Mouse (Mus musculus) cerebellum, adult 2 months (tissue): ENCODE data around the gene Plppr1.

Source experiments
- CTCF ChIP-seq: fragments of 200-500 bp; IDR thresholded peaks from 2 replicates; pipeline ENCODE4 v1.5.1; 2011; ENCODE audit warnings: low read depth, mild to moderate bottlenecking, control low read depth, low read length, moderate library complexity, borderline replicate concordance; ENCODE audit not compliant: insufficient read depth
- POLR2A ChIP-seq: fragments of 200-500 bp; IDR thresholded peaks from 2 replicates; pipeline ENCODE4 v1.6.1; 2011; ENCODE audit warnings: low read length, control low read depth, borderline replicate concordance; ENCODE audit not compliant: insufficient read depth

DNA sequence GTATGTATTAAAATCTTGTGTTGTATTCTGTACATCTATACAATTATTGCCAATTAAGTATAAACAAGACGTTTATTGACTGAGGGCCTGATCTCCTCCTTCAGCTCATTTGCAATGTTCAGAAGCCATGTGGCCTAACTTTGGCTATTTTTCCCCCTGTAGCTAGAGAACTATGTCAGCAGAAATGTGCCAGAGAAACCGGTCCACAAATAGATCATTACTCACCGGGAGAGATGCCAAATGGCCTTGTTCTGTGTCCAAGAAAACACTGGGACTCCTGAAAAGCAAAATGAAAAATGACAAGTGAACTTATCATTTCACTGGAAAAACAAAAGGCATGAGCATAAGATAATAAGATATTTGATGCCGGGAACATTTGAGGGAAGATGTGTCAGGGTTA, 13.8 kb downstream of the Plppr1 start:
- TF ChIP-seq CTCF (no peak), POLR2A (no peak)
